Mouse (Mus musculus): ENCODE results near the gene Rbm20.

The Rbm20 gene

DNA sequence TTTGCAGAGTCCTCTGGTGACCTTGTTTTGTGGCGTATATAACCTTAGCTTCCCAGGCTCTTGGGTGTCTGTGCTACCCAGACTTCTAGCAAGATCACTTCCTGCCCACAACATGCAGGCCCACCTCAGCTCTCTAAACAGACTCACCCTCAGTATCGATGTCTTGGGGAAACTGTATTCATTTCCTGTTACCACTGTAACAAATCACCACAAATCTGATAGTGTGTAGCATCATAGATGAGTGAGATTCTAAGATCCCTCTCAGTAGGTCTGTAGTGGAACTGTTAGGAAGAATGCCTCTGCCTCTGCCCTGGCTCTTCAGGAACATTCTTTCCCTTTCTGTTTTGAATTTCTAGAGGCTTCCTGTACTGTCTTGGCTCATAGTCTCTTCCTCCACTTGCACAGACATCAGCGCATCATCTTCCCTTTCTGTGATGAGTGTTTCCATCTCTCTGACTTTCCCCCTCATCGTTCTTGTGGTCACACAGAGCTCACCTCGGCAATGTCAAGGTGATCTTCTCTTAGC is 130.2 kb downstream of the Rbm20 start:
- in situ Hi-C loops (cut with MboI, MseI): loop anchor here (10.0 kb wide), 2 partner anchors 383 to 613 kb away; no protein-coding TSS in a partner anchor

DNA sequence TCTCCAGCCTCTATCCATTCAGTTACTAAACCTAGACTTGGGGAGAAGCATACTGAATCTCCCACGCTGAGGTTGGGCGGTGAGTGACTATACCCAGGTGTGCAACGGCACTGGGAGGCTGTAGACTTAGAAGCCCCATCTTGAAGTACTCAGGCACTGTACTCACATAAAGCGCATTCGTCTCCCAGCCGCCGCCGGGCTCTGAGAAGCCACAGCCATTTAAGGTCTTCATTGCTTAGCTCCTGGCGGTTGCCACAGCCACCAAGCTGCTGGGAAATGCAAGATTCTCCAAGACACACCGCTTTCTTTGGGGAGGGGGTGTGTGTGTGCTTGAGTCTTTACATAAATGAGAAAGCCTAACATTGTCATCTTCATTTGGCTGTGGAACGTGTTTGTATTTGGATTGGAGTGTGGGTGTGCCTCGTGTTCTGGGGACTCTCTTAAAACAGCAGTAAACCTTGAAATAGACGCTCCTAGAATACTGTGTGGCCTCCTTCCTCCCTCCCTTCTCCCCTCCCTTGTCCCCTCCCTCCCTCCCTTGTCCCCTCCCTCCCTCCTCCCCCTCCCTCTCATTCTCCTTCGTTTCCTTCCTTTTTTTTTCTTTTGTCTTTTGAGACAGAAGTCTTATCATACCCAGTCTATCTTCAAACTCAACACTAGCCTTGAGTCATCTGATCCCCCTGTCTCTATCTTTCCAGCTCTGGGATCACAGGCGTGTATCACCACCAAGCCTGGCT is 131.1 kb downstream of the Rbm20 start:
- in situ Hi-C loops (cut with MboI, MseI): loop anchor here (10.0 kb wide), 2 partner anchors 383 to 613 kb away; no protein-coding TSS in a partner anchor

DNA sequence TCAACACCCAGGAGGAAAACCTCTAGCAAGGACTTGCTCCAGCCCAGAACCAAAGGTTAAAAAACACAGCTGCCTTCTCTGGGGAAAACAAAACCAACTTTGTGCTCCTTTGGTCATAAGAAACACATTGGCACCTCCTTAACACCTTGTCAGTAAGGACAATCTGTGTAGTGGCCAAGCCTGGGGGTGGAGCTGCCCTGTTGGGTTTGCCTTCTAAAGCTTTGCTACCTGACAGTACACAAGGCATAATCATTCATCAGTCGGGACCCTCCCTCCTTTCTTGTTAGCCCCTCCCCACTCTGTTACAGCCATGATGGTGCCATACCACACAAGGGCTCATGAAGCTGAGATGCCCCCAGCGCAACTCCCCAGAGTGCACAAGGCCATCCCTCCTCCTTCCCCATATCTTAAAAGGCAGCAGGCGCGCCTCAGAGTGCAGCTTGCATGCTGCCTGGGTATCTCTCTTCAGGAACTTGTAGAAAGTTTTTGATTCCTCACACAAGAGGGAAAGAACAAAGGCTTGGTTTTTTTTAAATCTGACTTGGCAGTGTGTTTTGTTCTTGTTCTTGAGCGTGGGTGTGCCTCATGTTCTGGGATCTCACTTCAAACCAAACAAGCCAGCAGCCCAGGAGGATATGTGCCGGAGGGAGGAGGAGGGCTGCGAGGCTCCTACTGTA is 132.2 kb downstream of the Rbm20 start:
- in situ Hi-C loops (cut with MboI, MseI): loop anchor here (10.0 kb wide), 2 partner anchors 385 to 615 kb away; no protein-coding TSS in a partner anchor

DNA sequence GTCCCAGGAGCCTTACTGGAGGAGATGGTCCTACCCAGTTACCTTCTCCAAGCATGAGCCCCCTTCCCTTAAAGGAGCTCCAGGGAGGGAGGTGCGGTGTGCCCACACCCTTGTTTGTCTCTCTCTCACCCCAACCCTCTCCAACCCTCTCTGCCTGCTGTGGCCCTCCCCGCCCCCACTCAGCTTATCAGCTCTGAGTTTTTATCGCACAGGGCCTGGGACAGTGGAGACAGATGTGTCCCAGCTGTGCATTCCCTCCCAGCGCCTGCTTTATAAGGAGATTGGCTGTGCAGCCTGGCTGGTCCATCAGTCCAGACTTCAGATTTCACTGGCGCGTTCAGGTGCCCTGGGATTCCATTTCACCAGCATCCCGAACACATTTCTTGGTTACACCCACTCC is 132.9 kb downstream of the Rbm20 start:
- in situ Hi-C loops (cut with MboI, MseI): loop anchor here (5.0 kb wide), 1 partner anchor 77 kb away; no protein-coding TSS in a partner anchor

DNA sequence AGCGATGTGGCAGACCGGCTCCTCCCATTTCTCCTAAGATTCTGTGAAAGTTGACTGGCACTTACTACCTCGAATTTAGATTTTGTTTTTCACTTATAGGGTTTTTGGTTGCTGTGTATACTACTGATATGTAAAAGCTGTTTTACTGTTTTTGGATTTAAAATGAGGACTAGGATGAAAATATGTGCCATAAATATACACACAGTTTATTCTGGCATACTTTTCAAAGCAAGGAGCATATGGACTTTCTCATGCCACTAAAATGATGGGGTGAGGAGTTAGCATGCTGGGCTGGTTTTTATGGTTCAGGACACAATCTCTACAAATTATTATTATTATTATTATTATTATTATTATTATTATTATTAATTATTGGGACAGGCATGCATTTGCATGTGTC is 133.5 kb downstream of the Rbm20 start:
- in situ Hi-C loops (cut with MboI, MseI): loop anchor here (5.0 kb wide), 1 partner anchor 77 kb away; no protein-coding TSS in a partner anchor

DNA sequence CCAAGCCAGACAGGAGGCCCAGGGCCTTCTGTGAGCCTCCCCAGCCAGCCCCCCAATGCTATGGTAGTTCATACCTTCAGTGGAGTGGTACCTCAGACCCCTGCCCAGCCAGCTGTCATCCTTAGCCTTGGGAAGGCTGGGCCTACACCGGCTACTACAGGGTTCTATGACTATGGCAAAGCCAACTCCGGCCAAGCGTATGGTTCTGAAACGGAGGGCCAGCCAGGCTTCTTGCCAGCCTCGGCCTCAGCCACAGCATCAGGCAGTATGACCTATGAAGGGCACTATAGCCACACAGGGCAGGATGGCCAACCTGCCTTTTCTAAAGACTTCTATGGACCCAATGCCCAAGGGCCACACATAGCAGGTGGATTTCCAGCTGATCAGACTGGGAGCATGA is 136.5 kb downstream of the Rbm20 start:
- in situ Hi-C loops (cut with MboI, MseI): loop anchor here (5.0 kb wide), 1 partner anchor 74 kb away; no protein-coding TSS in a partner anchor

DNA sequence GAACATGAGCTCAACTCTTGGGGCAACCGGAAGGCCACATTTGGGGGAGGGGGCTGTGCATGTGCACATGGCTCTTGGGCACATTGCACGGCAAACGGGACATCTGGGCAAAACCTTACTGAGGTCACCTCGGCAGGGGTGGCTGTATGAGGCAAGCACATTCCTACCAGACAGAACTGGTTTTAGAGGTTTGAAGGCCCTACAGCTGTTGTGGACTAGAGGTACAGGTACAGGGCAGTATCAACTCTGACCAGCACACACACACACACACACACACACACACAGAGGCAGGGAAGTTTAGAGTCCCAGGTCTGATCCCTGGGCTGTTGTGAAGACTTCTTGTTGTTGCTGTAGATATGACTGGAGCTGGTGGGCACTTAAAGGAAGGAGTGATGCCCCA is 138.6 kb downstream of the Rbm20 start:
- in situ Hi-C loops (cut with MboI, MseI): no loop called here

DNA sequence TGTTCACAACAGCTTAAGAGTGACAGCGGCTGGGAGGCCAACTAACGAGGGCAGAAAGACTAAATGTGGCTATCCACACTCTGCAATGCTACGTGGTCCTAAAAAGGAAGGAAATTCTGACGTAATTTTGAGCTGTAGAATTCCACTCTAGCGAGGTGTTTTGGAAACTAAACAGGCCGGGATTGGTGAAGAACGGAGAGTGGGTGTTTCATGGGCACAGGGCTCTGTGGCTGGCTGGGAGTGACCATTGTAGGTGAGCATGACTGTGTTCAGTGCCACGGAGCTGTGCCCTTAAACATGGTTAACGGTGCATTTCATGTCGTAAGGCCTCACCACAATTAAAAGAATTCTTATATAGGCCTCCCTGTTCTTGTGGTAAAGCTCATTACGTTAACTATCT is 139.1 kb downstream of the Rbm20 start:
- in situ Hi-C loops (cut with MboI, MseI): no loop called here

DNA sequence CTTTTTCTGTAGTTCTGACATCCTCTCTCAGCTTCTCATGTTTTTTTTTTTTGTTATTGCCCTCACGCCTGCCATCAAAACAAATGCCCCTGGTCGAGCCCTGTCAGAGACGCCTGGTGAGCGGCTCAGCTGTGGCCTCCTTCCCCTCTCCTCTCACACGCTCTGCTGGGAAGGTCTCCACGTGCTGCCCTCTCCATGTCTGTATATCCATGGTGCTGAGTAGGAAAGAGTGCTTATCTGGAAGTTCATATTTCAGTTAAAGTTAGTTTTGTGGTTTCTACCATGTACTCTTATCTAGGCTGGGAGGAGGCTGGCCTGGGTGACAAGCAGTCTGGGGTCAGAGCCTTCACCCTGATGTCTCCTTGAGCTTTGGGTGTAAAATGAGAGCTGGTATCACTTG is 142.2 kb downstream of the Rbm20 start:
- in situ Hi-C loops (cut with MboI, MseI): no loop called here

DNA sequence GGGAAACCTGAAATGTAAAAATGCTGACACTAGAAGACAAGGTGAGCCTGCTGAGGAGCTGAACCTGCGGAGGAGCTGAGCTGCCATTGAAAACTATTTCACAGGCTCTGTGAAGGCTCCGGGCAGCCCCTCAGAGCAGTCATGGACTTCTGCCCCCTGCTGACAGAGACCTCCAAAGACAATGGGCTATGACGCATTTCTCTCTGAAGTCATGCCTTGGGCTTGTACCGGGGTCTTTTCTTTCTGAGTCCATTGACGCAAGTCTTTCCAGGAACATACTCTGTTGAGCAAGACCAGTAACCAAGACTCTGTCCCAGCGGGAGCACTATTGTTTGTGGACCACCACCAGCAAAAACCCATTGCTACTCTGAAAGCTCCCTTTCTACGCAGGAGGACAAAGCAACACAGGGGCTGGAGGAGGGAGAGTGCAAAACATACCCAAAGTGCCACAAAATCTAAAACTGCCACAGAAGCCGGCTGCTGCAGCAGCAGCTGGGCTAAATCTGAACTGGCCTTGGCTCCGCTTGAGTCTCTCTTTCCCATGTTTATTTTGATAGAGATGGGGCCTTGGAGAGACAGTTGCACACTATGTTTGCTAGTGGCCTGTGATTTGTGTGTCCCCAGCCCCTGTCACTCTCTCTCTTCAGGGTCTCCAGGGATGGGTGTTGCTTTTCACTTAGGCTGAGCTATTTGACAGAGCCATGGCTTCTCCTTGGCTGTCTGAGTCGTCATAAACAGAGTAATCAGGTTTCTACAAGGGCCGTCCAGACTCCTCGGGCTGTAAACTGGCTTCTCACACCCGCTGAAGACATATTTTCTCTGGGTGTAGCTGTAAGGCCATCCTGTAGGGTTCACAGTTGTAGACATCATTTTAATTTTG is 144.4 kb downstream of the Rbm20 start:
- in situ Hi-C loops (cut with MboI, MseI): no loop called here

DNA sequence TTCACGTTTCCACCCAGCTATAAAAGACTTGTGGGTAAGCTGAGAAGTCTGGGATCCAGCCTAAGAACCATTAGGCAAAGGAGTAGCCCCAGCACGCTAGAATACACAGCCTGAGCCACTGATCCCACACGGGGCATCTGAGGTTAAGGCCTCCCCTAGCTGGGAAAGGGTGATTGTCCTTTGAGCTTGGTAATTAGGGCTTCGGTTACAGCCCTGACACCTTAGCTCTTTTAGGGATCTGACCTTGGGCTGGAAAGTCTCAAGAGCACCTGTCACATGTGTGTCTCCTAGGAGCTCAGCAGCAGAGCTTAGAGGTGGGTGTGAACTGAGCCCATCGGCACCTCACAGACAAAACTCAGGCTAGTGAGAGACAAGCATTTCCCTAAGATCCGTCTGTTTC is 146.7 kb downstream of the Rbm20 start:
- in situ Hi-C loops (cut with MboI, MseI): no loop called here

DNA sequence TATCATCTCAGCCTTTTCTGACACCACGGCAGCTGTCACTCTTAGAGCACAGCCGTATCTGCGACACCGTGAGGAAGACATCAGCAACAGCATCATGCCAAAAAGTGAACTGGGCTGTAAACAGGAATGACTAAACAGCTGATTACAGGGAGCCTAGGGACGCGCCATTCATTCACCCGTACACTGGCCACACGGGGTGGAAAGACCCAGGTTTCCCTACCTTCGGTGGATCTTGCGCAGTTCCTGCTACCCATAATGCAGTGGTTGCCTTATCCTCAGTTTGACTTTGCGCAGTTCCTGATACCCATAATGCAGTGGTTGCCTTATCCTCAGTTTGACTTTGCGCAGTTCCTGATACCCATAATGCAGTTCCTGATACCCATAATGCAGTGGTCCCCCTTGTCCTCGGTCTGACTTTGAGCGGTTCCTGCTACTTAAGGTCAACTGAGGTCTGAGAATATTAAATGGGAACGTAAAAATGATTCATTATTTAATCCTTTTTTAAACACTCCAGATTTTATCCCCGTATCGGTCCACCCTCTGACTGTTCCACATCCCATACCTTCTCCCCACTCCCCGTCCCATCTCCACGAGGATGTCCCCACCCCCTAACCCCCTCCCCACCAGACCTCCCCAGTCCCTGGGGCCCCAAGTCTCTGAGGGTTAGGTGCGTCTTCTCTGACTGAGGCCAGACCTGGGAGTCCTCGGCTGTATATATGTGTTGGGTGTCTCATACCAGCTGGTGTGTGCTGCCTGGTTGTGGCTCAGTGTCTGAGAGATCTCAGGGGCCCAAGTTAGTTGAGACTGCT is 148.0 kb downstream of the Rbm20 start:
- in situ Hi-C loops (cut with MboI, MseI): loop anchor here (5.0 kb wide), 2 partner anchors 63 to 357 kb away; no protein-coding TSS in a partner anchor

DNA sequence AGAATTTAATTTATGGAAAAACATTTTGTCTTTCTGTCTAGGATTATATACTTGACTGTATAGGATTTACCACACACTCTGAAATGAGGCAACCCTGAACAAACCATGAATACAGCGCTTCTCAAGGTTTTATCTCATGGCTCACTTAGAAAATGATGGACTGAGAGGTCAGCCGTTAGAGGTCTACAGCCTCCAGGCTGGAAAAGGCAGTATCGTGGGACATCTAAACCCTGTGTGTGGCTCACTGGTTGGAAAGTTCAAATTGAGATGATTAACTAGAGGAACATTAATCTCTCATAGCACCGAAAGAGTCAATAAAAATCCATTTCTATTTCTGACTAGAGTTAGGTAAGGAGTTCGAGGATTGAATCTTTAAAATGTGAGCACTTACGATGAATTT is 152.9 kb downstream of the Rbm20 start:
- in situ Hi-C loops (cut with MboI, MseI): loop anchor here (5.0 kb wide), 2 partner anchors 68 to 352 kb away; no protein-coding TSS in a partner anchor

DNA sequence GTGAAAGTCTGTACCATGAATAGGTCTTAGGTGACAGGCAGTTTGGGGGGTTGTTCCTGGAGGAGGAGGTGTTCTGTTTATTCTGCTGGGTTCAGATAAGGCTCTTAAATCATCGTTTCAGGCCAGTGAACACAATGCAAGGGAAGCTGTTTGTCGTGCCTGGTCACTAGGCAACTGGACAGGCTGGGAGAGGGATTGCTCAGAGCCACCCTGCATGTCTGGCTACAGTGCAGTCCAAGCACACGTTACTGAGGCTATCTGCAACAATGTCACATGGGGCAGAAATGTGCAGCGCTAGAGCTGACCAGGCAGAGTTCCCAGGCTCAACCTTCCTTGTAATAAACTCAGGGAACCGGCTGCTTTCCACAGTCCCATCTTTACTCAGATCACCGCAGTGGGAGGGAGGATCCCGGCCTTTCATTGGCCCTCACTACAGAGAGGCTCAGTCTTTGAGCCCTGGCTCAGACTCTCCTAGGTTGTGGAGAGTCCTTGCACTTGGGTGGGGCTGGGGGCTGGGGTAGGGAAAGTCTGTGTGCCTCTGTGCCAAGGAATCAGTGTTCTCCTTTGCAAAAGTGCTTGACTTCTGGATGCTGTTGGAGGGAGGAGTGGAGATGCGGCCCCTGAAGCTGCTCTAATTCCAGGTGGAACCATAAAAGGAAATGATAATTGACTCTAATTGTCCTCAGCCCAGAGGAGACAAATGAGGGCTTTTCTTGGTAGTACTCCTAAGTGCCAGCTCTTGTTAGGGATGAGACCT is 153.5 kb downstream of the Rbm20 start:
- in situ Hi-C loops (cut with MboI, MseI): no loop called here

DNA sequence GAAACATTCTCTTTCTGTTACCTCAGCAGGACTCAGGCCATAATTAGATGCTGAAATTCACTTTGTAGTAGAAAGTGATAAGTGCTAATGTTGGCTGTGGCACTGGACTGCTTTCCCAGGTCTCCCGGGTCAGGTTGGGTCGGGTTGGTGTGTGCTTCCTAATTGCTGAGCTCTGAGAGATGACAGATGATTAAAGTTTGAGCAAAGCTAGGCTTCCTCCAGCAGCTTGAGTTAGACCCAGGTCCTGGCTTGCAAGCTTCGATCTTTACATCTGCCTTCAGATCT is 154.0 kb downstream of the Rbm20 start:
- in situ Hi-C loops (cut with MboI, MseI): no loop called here

DNA sequence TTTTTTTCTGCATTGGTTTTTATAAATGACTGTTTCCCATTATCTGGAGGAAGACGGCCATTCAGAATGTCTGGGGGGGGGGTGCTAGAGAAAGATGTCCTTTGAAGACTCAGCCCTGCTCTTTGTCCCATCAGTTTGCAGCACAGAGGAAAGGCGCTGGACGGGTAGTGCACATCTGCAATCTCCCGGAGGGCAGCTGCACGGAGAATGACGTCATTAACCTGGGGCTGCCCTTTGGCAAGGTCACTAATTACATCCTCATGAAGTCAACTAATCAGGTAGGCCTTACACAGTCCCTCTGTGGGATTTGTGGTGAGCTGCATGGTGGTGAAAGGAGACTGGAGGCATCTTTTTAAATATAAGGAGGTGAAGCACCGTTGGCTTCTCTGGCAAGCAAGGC is 155.4 kb downstream of the Rbm20 start:
- in situ Hi-C loops (cut with MboI, MseI): no loop called here

DNA sequence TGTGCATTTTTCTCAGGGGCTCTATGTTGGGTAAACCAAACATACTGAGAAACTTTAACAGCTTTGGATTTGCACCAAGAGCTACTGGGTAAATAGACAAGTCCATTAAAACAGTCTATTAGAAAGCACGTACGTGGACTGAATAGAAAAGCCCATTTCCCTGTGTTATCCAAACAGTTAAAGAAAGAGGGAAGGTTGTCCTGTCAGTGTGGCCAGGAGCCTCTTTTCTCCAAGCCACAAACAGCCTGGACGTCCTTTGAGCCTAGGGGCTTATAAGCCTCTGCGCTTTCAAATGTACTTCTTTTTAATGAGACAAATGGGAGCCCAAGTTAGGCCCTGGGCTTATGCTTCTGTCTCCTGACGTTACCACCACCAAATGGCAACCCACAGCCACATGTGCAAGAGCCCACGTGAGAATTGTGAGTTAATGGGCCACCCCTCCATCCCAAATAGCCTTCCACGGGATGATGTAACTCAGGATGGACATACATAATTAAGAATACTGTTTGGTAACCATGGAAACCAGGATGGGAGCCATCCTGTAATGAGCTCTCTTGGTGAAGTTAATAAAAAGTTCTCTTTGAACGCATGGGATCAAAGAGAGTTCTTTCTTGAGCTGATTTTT is 156.8 kb downstream of the Rbm20 start:
- in situ Hi-C loops (cut with MboI, MseI): no loop called here

DNA sequence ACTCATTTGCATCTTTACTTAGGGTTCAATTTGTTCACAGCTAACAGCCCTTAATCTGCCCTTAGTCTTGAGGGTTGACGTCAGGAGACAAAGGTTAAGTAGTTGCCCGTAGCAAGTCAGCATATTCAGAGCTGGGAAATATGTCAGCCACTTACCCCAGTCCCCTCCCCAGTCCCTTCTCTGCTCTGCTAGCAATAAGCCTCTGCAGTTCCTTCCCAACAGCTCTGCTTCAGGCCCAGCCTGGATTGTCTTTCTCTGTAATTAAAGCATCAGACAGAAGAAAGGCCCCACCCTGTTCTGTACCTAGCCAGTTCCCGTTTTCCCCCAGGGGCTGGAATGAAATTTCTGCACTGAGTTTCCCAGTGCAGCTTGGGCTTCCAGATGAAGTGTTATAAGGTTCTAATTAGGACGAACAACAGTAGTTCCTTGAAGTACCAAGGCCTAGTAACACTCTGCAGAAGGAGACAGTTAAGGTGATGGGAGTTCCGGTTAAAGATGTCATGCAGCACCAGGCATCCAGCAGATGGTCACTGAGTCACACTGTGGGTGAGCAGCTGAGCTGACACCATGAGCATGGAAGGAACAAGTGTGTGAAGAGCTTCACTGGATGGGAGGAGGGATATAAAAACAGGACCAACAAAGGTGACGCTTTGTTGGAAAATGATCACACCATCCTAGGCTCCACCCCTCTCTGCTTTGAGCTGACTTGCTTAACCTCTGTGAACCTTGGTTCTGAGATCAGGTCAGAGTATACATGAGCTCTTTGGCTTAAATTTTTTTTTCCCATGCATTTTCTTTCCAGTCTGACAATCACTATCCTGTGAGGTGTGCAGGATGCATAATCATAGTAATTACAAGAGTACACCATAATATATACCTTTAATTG is 159.7 kb downstream of the Rbm20 start:
- in situ Hi-C loops (cut with MboI, MseI): no loop called here

DNA sequence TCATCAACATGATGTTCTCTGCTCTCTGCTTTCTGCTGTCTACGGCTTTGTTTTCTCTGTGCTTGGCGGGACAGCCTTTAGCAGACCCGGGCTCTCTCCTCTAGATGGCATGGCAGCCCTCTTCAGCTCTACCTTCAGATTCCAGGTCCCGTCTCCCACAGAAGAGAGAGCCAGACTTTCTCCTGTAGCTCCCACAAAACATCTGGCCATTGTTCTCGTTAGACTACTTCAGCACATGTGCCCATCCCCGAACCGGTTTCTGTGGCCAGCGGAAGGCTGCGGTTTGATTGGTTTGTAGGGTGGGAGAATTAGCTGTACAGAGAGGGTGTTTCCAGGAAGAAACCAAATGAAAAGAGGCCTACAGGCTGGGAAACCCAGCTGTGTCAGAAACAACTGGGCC is 161.7 kb downstream of the Rbm20 start:
- in situ Hi-C loops (cut with MboI, MseI): no loop called here
